Mouse (Mus musculus) forebrain, postnatal 0 days (tissue): ENCODE results near the gene Col4a1. TPM values are rescaled to one million over a fixed set of nuclear protein-coding genes. Genes with fewer than 3 reads are reported as not detected.

Experiments used
- ATAC-seq: fragments of 200-750 bp; cut with Nextera tagmentation; 2 replicates; pipeline ENCODE4 v1.8.0; 2017; ENCODE audit warnings: mild to moderate bottlenecking, moderate library complexity
- DNase-seq: peaks from one replicate; pipeline ENCODE4 v3.0.0-alpha.2; 2015
- H3K27ac ChIP-seq: fragments of 300-500 bp; sonication (generic); 2 replicates; pipeline ENCODE4 v1.5.1; 2014; ENCODE audit warnings: low read depth, mild to moderate bottlenecking, antibody characterized with exemption, low read length, moderate library complexity, mixed read lengths
- H3K27me3 ChIP-seq: fragments of 300-500 bp; sonication (generic); 2 replicates; pipeline ENCODE4 v1.6.1; 2014; ENCODE audit warnings: mild to moderate bottlenecking, low read length, mixed read lengths; ENCODE audit not compliant: insufficient read depth
- H3K36me3 ChIP-seq: fragments of 300-500 bp; sonication (generic); 2 replicates; pipeline ENCODE4 v1.6.1; 2014; ENCODE audit warnings: mild to moderate bottlenecking, moderate library complexity; ENCODE audit not compliant: insufficient read depth
- H3K4me1 ChIP-seq: fragments of 300-500 bp; sonication (generic); 2 replicates; pipeline ENCODE4 v1.6.1; 2014; ENCODE audit warnings: antibody characterized with exemption; ENCODE audit not compliant: insufficient read depth
- H3K4me2 ChIP-seq: fragments of 300-500 bp; sonication (generic); 2 replicates; pipeline ENCODE4 v1.6.1; 2014; ENCODE audit warnings: low read depth, mild to moderate bottlenecking, moderate library complexity
- H3K4me3 ChIP-seq: fragments of 300-500 bp; sonication (generic); 2 replicates; pipeline ENCODE4 v1.5.1; 2014; ENCODE audit warnings: low read depth, low read length, mixed read lengths
- H3K9ac ChIP-seq: fragments of 300-500 bp; sonication (generic); 2 replicates; pipeline ENCODE4 v1.6.1; 2014; ENCODE audit warnings: mild to moderate bottlenecking
- H3K9me3 ChIP-seq: fragments of 300-500 bp; sonication (generic); 2 replicates; pipeline ENCODE4 v1.6.1; 2016; ENCODE audit warnings: low read length
- CTCF ChIP-seq: sonication (generic); IDR thresholded peaks from 2 replicates; pipeline ENCODE4 v1.5.1; 2016; ENCODE audit warnings: antibody characterized with exemption, control low read depth, low read depth
- WGBS: fragments of 180-500 bp; shearing (Covaris S2); extraction: QIAGEN DNeasy Blood & Tissue Kit; methylation state at CpG from one replicate; pipeline ENCODE4 v1.1.7; 2014; 5-methylcytosine and 5-hydroxymethylcytosine counted together
- polyA plus RNA-seq: library from polyadenylated mRNA; unstranded; fragments of >200 nt; fragmentation: Nextera tagmentation; extraction: Ambion mirVana; gene quantifications from 2 replicates; pipeline ENCODE4 v1.2.1, GENCODE M21; 2015
- total RNA-seq: library from RNA; depleted of rRNA; stranded (reverse); fragments of >200 nt; gene quantifications from 2 replicates; pipeline ENCODE4 v1.2.3, GENCODE M21; 2014

The Col4a1 gene
- total and polyA plus RNA-seq, 2 experiments from 2014 or later = 45.1 to 217 TPM

DNA sequence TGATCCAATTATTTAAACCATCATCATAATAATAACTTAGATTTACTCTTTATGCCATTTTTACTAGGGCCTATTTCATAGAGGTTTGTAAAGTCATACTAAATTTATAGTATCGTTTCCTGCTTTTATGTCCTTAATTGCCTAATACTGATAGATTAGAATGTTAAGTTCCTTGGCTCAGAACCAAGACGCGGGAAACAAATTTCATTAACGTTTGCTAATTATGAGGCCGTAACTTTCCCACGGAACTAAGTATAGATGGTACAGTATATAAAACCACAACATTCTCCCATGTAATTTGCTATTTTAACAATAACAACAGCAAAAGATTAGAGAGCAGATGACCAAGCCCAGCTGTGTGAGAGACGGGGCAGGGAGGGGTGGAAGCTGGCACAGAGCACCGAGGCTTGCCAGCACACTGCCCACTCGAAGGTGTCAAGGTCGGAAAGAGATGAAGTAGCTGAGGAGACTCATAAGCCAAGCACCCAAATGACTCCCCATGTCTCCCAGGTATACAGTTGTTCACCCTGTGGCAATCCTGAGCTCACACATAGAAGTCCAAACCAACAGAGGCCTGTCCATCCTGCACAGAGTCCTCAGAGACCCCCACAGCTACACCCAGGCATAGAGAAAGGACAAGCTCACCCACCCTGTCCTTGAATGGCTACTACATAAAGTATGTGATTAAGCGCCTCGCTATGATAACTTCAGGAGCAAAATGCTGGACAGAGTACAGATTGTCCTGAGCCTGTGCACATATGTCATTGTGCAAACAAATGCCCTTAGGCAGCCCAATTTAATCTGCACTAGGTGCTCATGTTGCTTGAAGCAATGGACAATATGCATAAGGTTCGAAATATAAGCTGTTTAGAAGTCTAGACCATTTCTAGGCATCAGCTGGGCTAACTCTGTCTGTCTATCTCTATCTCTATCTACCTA, 55.3 kb downstream of the Col4a1 start:
- TF ChIP-seq CTCF = no peak
- Histone ChIP-seq H3K4me1 (no peaks in the 10 kb centered on the region), H3K9ac (no peak overlapping the region), H3K4me3 (no peak overlapping the region), H3K9me3 (no peaks in the 10 kb centered on the region), H3K27ac (no peak overlapping the region), H3K36me3 (no peaks in the 10 kb centered on the region), H3K4me2 (no peak overlapping the region), H3K27me3 (no peaks in the 10 kb centered on the region)
- no peak for ATAC-seq
- WGBS = 53% methylated on average over 13 of the region's 13 CpGs
- DNase-seq = no peak

- Histone ChIP-seq H3K9ac (no peak overlapping the region), H3K4me3 (no peak overlapping the region), H3K4me1 (no peaks in the 10 kb centered on the region), H3K27me3 (no peaks in the 10 kb centered on the region), H3K27ac (no peak overlapping the region), H3K9me3 (no peaks in the 10 kb centered on the region), H3K36me3 (no peaks in the 10 kb centered on the region), H3K4me2 (no peak overlapping the region)
- no peak for TF ChIP-seq CTCF
- WGBS = 63% methylated on average over 7 of the region's 7 CpGs
- no peak for DNase-seq
- ATAC-seq = no peak
Measured at GRCm38 (mm10) chr8:11256405-11256804, 56.2 kb downstream of the Col4a1 start.

- no peak overlapping the region for H3K4me2 ChIP-seq
- DNase-seq = no peak
- no peaks in the 10 kb centered on the region for H3K36me3 ChIP-seq
- H3K9me3 ChIP-seq = no peaks in the 10 kb centered on the region
- no peaks in the 10 kb centered on the region for H3K4me1 ChIP-seq
- H3K27ac ChIP-seq = no peak overlapping the region
- no peak for ATAC-seq
- no peaks in the 10 kb centered on the region for H3K27me3 ChIP-seq
- no peak overlapping the region for H3K9ac ChIP-seq
- H3K4me3 ChIP-seq = no peak overlapping the region
- no peak for TF ChIP-seq CTCF
- WGBS = 87% methylated on average over 7 of the region's 7 CpGs
Measured at GRCm38 (mm10) chr8:11255680-11256079, 56.9 kb downstream of the Col4a1 start.

GRCm38 (mm10) chr8:11254914-11255530, 57.6 kb downstream of the Col4a1 start:
- Histone ChIP-seq H3K27me3 (no peaks in the 10 kb centered on the region), H3K36me3 (no peaks in the 10 kb centered on the region), H3K4me1 (no peaks in the 10 kb centered on the region), H3K9me3 (no peaks in the 10 kb centered on the region), H3K4me3 (no peak overlapping the region), H3K4me2 (no peak overlapping the region), H3K9ac (no peak overlapping the region), H3K27ac (no peak overlapping the region)
- 89% methylated on average over 10 of the region's 10 CpGs for WGBS
- no peak for ATAC-seq
- no peak for DNase-seq
- no peak for TF ChIP-seq CTCF

DNA sequence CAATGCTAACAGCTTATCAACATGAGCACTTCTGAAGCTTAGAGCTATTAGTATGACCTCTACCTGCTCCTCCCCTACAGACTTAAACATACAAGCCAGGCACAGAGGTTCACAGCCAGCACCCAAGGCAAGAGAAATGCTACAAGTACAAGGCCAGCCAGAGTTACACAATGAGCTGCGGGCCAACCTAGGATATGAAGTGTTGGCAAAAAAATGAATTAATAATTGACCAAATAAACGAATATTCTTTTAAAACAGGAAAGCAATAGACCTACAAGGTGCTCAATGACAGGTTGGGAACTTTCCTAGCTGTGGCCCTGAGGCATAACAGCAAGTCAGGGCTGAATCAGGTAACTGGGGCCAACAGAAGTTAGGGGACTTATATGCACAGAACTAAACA, 58.1 kb downstream of the Col4a1 start:
- H3K27ac ChIP-seq = no peak overlapping the region
- no peak overlapping the region for H3K4me2 ChIP-seq
- 70% methylated on average over 2 of the region's 2 CpGs for WGBS
- no peaks in the 10 kb centered on the region for H3K4me1 ChIP-seq
- ATAC-seq (no peak), DNase-seq (no peak)
- no peaks in the 10 kb centered on the region for H3K9me3 ChIP-seq
- H3K27me3 ChIP-seq = no peaks in the 10 kb centered on the region
- no peak overlapping the region for H3K4me3 ChIP-seq
- no peak overlapping the region for H3K9ac ChIP-seq
- TF ChIP-seq CTCF = no peak
- H3K36me3 ChIP-seq = no peaks in the 10 kb centered on the region

- DNase-seq (peak; percentile 83), ATAC-seq (peak; percentile 74)
- Histone ChIP-seq H3K4me2 (no peak overlapping the region), H3K36me3 (no peaks in the 10 kb centered on the region), H3K27me3 (no peaks in the 10 kb centered on the region), H3K9ac (no peak overlapping the region), H3K4me1 (0 out of 2 replicates have a peak, but pooled peaks cover 5% of the 10 kb centered on the region), H3K27ac (no peak overlapping the region), H3K4me3 (no peak overlapping the region), H3K9me3 (no peaks in the 10 kb centered on the region)
- TF ChIP-seq CTCF = peak; percentile 97
- WGBS = 76% methylated on average over 1 of the region's 1 CpGs
Measured at GRCm38 (mm10) chr8:11253556-11253955, 59.1 kb downstream of the Col4a1 start.

DNA sequence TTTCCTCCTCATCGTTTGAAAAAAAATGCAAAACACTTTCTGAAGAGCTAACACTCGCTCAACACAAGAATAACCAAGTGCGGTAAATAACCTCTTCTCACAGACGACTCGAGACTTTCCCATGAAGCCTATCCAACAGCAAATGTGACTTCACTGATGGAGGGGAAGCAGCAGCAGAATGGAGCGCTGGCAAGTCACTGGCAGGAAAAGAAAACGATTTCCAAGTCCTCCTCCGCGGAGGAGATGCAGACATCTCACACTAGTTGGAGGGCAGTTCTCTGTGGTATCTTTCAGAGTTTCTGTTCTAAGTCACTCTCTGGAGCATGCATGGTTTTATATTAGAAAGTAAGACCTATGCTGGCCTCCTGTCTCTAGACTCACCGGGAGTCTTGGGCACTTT, 59.6 kb downstream of the Col4a1 start:
- no peak for ATAC-seq
- H3K27me3 ChIP-seq = no peaks in the 10 kb centered on the region
- H3K36me3 ChIP-seq = no peaks in the 10 kb centered on the region
- no peak overlapping the region for H3K4me3 ChIP-seq
- 0 out of 2 replicates have a peak, but pooled peaks cover 5% of the 10 kb centered on the region for H3K4me1 ChIP-seq
- 75% methylated on average over 10 of the region's 10 CpGs for WGBS
- TF ChIP-seq CTCF = no peak
- H3K27ac ChIP-seq = no peak overlapping the region
- H3K9ac ChIP-seq = no peak overlapping the region
- H3K9me3 ChIP-seq = no peaks in the 10 kb centered on the region
- no peak overlapping the region for H3K4me2 ChIP-seq
- DNase-seq = no peak
